Mouse (Mus musculus): ENCODE data around the gene Vgll4.

DNA sequence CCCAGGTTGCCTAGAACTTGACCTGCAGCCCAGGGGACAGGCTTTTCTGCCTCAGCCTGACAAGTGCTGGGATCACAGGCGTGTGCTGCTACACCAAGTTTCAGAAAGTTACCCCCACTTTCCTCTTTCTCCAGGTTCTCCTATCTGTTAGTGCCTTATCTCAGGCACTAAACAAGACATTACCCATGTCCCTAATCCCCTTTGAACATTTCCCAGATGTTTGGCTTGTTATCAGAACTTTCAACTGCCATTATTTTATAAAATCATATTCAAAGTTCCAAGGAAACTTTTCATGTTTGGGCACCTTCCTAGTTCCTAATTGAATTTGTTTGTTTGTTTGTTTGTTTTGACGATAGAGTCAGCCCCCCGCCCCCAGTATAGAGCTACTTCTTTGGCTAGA, 4.0 kb downstream of the Vgll4 start:
- no peak for TF ChIP-seq CTCF (IDR thresholded peaks at IDR 0.05; ENCODE audit: borderline replicate concordance, insufficient read depth, low read length)
- no peak for TF ChIP-seq POLR2A (IDR thresholded peaks at IDR 0.05; ENCODE audit: low read depth, low read length)
